In genomic region chr7:68829861-68830260, GRCm38 (mm10) we compare ENCODE assay signal across 9 mouse cellular contexts.
A peak's percentile ranks its signal among the peaks of the same experiment; 100 is the strongest.
DNase-seq lines count a peak whose midpoint lies in the region; ATAC-seq and TF ChIP-seq lines count a peak whose summit lies in the region.
"Had no signal": no experiment of that assay in that cellular context is flagged by ENCODE, and none has a peak within 500 bp of the region (broad histone marks: within the 10 kb centered on the region; RNA-seq: fewer than 3 reads in every experiment).

No protein-coding gene starts in this region.

- no peaks in the 10 kb centered on the region for H3K9me3 ChIP-seq in liver, embryonic 12.5 days (replicated peaks)
- H3K9me3 ChIP-seq in embryonic facial prominence, embryonic 14.5 days (ENCODE audit: control insufficient read depth, low read length): no peaks in the 10 kb centered on the region
- no peaks in the 10 kb centered on the region for H3K9me3 ChIP-seq in heart, embryonic 15.5 days (replicated peaks)
- H3K9me3 ChIP-seq in kidney, postnatal 0 days (replicated peaks; ENCODE audit: low read length): no peaks in the 10 kb centered on the region
- no peaks in the 10 kb centered on the region for H3K9me3 ChIP-seq in liver, embryonic 11.5 days (ENCODE audit: control insufficient read depth, low read length)
- H3K9me3 ChIP-seq in neural tube, embryonic 11.5 days (ENCODE audit: control insufficient read depth, low read length): no peaks in the 10 kb centered on the region
- H3K9me3 ChIP-seq in stomach, embryonic 14.5 days (ENCODE audit: control insufficient read depth, low read depth, low read length): no peaks in the 10 kb centered on the region

- peak; percentile 76 for DNase-seq in liver
- peak; percentile 81 for DNase-seq in embryonic facial prominence, embryonic 14.5 days (ENCODE audit: low spot score)
- DNase-seq in kidney, postnatal 0 days (ENCODE audit: low spot score): peak; percentile 95
- peak; percentile 57 for DNase-seq in liver, embryonic 11.5 days (ENCODE audit: low spot score)
- DNase-seq in neural tube, embryonic 11.5 days (ENCODE audit: low spot score): peak; percentile 84

- WGBS in liver, embryonic 12.5 days (ENCODE audit: insufficient replicate concordance): 13% methylated on average over 8 of the region's 8 CpGs
- 15% methylated on average over 8 of the region's 8 CpGs for WGBS in embryonic facial prominence, embryonic 14.5 days
- 15% methylated on average over 8 of the region's 8 CpGs for WGBS in heart, embryonic 15.5 days
- 15% methylated on average over 8 of the region's 8 CpGs for WGBS in kidney, postnatal 0 days
- 16% methylated on average over 8 of the region's 8 CpGs for WGBS in liver, embryonic 11.5 days
- WGBS in neural tube, embryonic 11.5 days: 16% methylated on average over 8 of the region's 8 CpGs
- 17% methylated on average over 8 of the region's 8 CpGs for WGBS in stomach, embryonic 14.5 days

- no peak for ATAC-seq in liver, embryonic 12.5 days
- peak; percentile 55; the same call in 1 of the 2 replicates for ATAC-seq in embryonic facial prominence, embryonic 14.5 days (ENCODE audit: low read depth)
- ATAC-seq in heart, embryonic 15.5 days (replicated peaks; ENCODE audit: insufficient number of reproducible peaks, insufficient read depth, low FRiP score, low read depth): 0 out of 2 replicates have a peak, but pooled peaks have one; percentile 50
- peak; percentile 72; the same call in 1 of the 2 replicates for ATAC-seq in kidney, postnatal 0 days (replicated peaks; ENCODE audit: low FRiP score, low read depth)
- ATAC-seq in liver, embryonic 11.5 days (replicated peaks; ENCODE audit: low FRiP score): no peak
- ATAC-seq in neural tube, embryonic 11.5 days (ENCODE audit: insufficient read depth, low FRiP score, low TSS enrichment): peak; percentile 60; the same call in 1 of the 2 replicates
- 0 out of 2 replicates have a peak, but pooled peaks have one; percentile 37 for ATAC-seq in stomach, embryonic 14.5 days (ENCODE audit: insufficient number of reproducible peaks, insufficient read depth, low FRiP score, low read depth)

- H3K27ac ChIP-seq in liver, embryonic 12.5 days: no peak overlapping the region
- H3K27ac ChIP-seq in embryonic facial prominence, embryonic 14.5 days (replicated peaks; ENCODE audit: low read depth, low read length): no peak overlapping the region
- no peak overlapping the region for H3K27ac ChIP-seq in heart, embryonic 15.5 days
- H3K27ac ChIP-seq in kidney, postnatal 0 days: no peak overlapping the region
- no peak overlapping the region for H3K27ac ChIP-seq in liver, embryonic 11.5 days (ENCODE audit: low read depth, low read length)
- no peak overlapping the region for H3K27ac ChIP-seq in neural tube, embryonic 11.5 days (ENCODE audit: low read depth, low read length)
- H3K27ac ChIP-seq in stomach, embryonic 14.5 days (ENCODE audit: low read length): no peak overlapping the region

- no peaks in the 10 kb centered on the region for H3K36me3 ChIP-seq in liver, embryonic 12.5 days
- H3K36me3 ChIP-seq in embryonic facial prominence, embryonic 14.5 days (ENCODE audit: control insufficient read depth, insufficient read depth, low read length): no peaks in the 10 kb centered on the region
- H3K36me3 ChIP-seq in heart, embryonic 15.5 days: no peaks in the 10 kb centered on the region
- H3K36me3 ChIP-seq in kidney, postnatal 0 days (ENCODE audit: insufficient read depth, low read length): no peaks in the 10 kb centered on the region
- no peaks in the 10 kb centered on the region for H3K36me3 ChIP-seq in liver, embryonic 11.5 days (ENCODE audit: control insufficient read depth, insufficient read depth, low read length)
- H3K36me3 ChIP-seq in neural tube, embryonic 11.5 days (ENCODE audit: control insufficient read depth, insufficient read depth, low read length): no peaks in the 10 kb centered on the region
- no peaks in the 10 kb centered on the region for H3K36me3 ChIP-seq in stomach, embryonic 14.5 days (ENCODE audit: control insufficient read depth, insufficient read depth, low read length)

- H3K9ac ChIP-seq in liver, embryonic 12.5 days: no peak overlapping the region
- no peak overlapping the region for H3K9ac ChIP-seq in embryonic facial prominence, embryonic 14.5 days (ENCODE audit: low read depth, low read length)
- H3K9ac ChIP-seq in heart, embryonic 15.5 days: no peak overlapping the region
- H3K9ac ChIP-seq in kidney, postnatal 0 days (ENCODE audit: low read depth, low read length): no peak overlapping the region
- H3K9ac ChIP-seq in liver, embryonic 11.5 days (ENCODE audit: low read depth, low read length): no peak overlapping the region
- H3K9ac ChIP-seq in neural tube, embryonic 11.5 days (ENCODE audit: low read length): no peak overlapping the region
- H3K9ac ChIP-seq in stomach, embryonic 14.5 days (replicated peaks; ENCODE audit: low read depth, low read length): no peak overlapping the region

- no peak overlapping the region for H3K4me3 ChIP-seq in liver, embryonic 12.5 days
- H3K4me3 ChIP-seq in embryonic facial prominence, embryonic 14.5 days (ENCODE audit: low read depth, low read length): no peak overlapping the region
- no peak overlapping the region for H3K4me3 ChIP-seq in heart, embryonic 15.5 days
- H3K4me3 ChIP-seq in kidney, postnatal 0 days (replicated peaks; ENCODE audit: low read depth, low read length): no peak overlapping the region
- H3K4me3 ChIP-seq in liver, embryonic 11.5 days (ENCODE audit: low read depth, low read length): no peak overlapping the region
- H3K4me3 ChIP-seq in neural tube, embryonic 11.5 days (ENCODE audit: low read depth, low read length): no peak overlapping the region
- no peak overlapping the region for H3K4me3 ChIP-seq in stomach, embryonic 14.5 days (ENCODE audit: low read depth, low read length)

- TF ChIP-seq CTCF in kidney, postnatal 0 days (IDR thresholded peaks at IDR 0.05; ENCODE audit: low read depth): peak; percentile 93

- no peak overlapping the region for H3K4me2 ChIP-seq in liver, embryonic 12.5 days
- no peak overlapping the region for H3K4me2 ChIP-seq in embryonic facial prominence, embryonic 14.5 days (ENCODE audit: low read depth, low read length)
- no peak overlapping the region for H3K4me2 ChIP-seq in heart, embryonic 15.5 days
- H3K4me2 ChIP-seq in kidney, postnatal 0 days (ENCODE audit: low read length): no peak overlapping the region
- no peak overlapping the region for H3K4me2 ChIP-seq in liver, embryonic 11.5 days
- H3K4me2 ChIP-seq in neural tube, embryonic 11.5 days (ENCODE audit: low read depth): no peak overlapping the region
- no peak overlapping the region for H3K4me2 ChIP-seq in stomach, embryonic 14.5 days (replicated peaks; ENCODE audit: low read depth, low read length)

- H3K4me1 ChIP-seq in liver, embryonic 12.5 days: no peaks in the 10 kb centered on the region
- 0 out of 2 replicates have a peak, but pooled peaks cover under 1% of the 10 kb centered on the region for H3K4me1 ChIP-seq in embryonic facial prominence, embryonic 14.5 days (ENCODE audit: control insufficient read depth, insufficient read depth, low read length)
- H3K4me1 ChIP-seq in heart, embryonic 15.5 days (replicated peaks): no peaks in the 10 kb centered on the region
- H3K4me1 ChIP-seq in kidney, postnatal 0 days (replicated peaks; ENCODE audit: insufficient read depth, low read length): no peaks in the 10 kb centered on the region
- H3K4me1 ChIP-seq in liver, embryonic 11.5 days (replicated peaks; ENCODE audit: control insufficient read depth, insufficient read depth, low read length): no peaks in the 10 kb centered on the region
- H3K4me1 ChIP-seq in neural tube, embryonic 11.5 days (ENCODE audit: control insufficient read depth, insufficient read depth, low read length): no peaks in the 10 kb centered on the region
- no peaks in the 10 kb centered on the region for H3K4me1 ChIP-seq in stomach, embryonic 14.5 days (ENCODE audit: control insufficient read depth, insufficient read depth, low read length)

- no peaks in the 10 kb centered on the region for H3K27me3 ChIP-seq in liver, embryonic 12.5 days (replicated peaks)
- no peaks in the 10 kb centered on the region for H3K27me3 ChIP-seq in embryonic facial prominence, embryonic 14.5 days (replicated peaks; ENCODE audit: control insufficient read depth, insufficient read depth, low read length)
- no peaks in the 10 kb centered on the region for H3K27me3 ChIP-seq in heart, embryonic 15.5 days
- no peaks in the 10 kb centered on the region for H3K27me3 ChIP-seq in kidney, postnatal 0 days (ENCODE audit: insufficient read depth, low read length)
- no peaks in the 10 kb centered on the region for H3K27me3 ChIP-seq in liver, embryonic 11.5 days (replicated peaks; ENCODE audit: control insufficient read depth, insufficient read depth, low read length)
- H3K27me3 ChIP-seq in neural tube, embryonic 11.5 days (ENCODE audit: control insufficient read depth, insufficient read depth, low read length): no peaks in the 10 kb centered on the region
- H3K27me3 ChIP-seq in stomach, embryonic 14.5 days (ENCODE audit: control insufficient read depth, insufficient read depth, low read length): no peaks in the 10 kb centered on the region
- H3K27me3 ChIP-seq: CH12.LX had no signal

Comparison
In these comparisons a context has a peak if more than half of its experiments do, and no peak if none do; other contexts are left out.
1. ATAC-seq: peak in embryonic facial prominence, embryonic 14.5 days (single experiment), heart, embryonic 15.5 days (single experiment), kidney, postnatal 0 days (single experiment), neural tube, embryonic 11.5 days (single experiment) and stomach, embryonic 14.5 days (single experiment); none in liver, embryonic 12.5 days (single experiment) and liver, embryonic 11.5 days (single experiment).
2. Peak in every context shown above with its lines, with median percentiles within 50 percentile points of each other: DNase-seq.